Mouse (Mus musculus) midbrain, postnatal 0 days (tissue): Measurements from ENCODE around the gene Cib4. TPM values are rescaled to one million over a fixed set of nuclear protein-coding genes. Genes with fewer than 3 reads are reported as not detected.

ENCODE experiments used
- ATAC-seq: fragments of 200-750 bp; cut with Nextera tagmentation; 2 replicates; pipeline ENCODE4 v1.8.0; 2017; ENCODE audit warnings: moderate number of reproducible peaks, mild to moderate bottlenecking, moderate TSS enrichment, moderate library complexity; ENCODE audit not compliant: low FRiP score
- DNase-seq: peaks from one replicate; pipeline ENCODE4 v3.0.0-alpha.2; 2015; ENCODE audit warnings: low spot score
- H3K27ac ChIP-seq: fragments of 300-500 bp; sonication (generic); 2 replicates; pipeline ENCODE4 v1.5.1; 2014; ENCODE audit warnings: low read depth, mild to moderate bottlenecking, low read length, mixed read lengths
- H3K27me3 ChIP-seq: fragments of 300-500 bp; sonication (generic); 2 replicates; pipeline ENCODE4 v1.6.1; 2014; ENCODE audit warnings: low read length, control low read depth, mixed read lengths; ENCODE audit not compliant: insufficient read depth
- H3K36me3 ChIP-seq: fragments of 300-500 bp; sonication (generic); 2 replicates; pipeline ENCODE4 v1.6.1; 2014; ENCODE audit warnings: low read length, control low read depth, mixed read lengths; ENCODE audit not compliant: insufficient read depth
- H3K4me1 ChIP-seq: fragments of 300-500 bp; sonication (generic); 2 replicates; pipeline ENCODE4 v1.6.1; 2014; ENCODE audit warnings: mild to moderate bottlenecking, control low read depth, antibody characterized with exemption, low read length, mixed read lengths; ENCODE audit not compliant: insufficient read depth
- H3K4me2 ChIP-seq: fragments of 300-500 bp; sonication (generic); 2 replicates; pipeline ENCODE4 v1.6.1; 2014; ENCODE audit warnings: low read depth, mild to moderate bottlenecking, low read length, mixed read lengths; ENCODE audit not compliant: poor library complexity, severe bottlenecking
- H3K4me3 ChIP-seq: fragments of 300-500 bp; sonication (generic); 2 replicates; pipeline ENCODE4 v1.5.1; 2014; ENCODE audit warnings: low read depth, mild to moderate bottlenecking, low read length, moderate library complexity
- H3K9ac ChIP-seq: fragments of 300-500 bp; sonication (generic); replicated peaks from 2 replicates; pipeline ENCODE4 v1.6.1; 2014; ENCODE audit warnings: mild to moderate bottlenecking, low read length, moderate library complexity, mixed read lengths; ENCODE audit not compliant: poor library complexity, severe bottlenecking
- H3K9me3 ChIP-seq: fragments of 300-500 bp; sonication (generic); 2 replicates; pipeline ENCODE4 v1.6.1; 2016; ENCODE audit warnings: low read length, control low read depth
- CTCF ChIP-seq: IDR thresholded peaks from 2 replicates; pipeline ENCODE4 v1.5.1; 2016; ENCODE audit warnings: antibody characterized with exemption, mild to moderate bottlenecking
- WGBS: fragments of 180-500 bp; shearing (Covaris S2); extraction: QIAGEN DNeasy Blood & Tissue Kit; methylation state at CpG from one replicate; pipeline ENCODE4 v1.1.7; 2014; 5-methylcytosine and 5-hydroxymethylcytosine counted together
- polyA plus RNA-seq: library from polyadenylated mRNA; unstranded; fragments of >200 nt; fragmentation: Nextera tagmentation; extraction: Ambion mirVana; gene quantifications from 2 replicates; pipeline ENCODE4 v1.2.1, GENCODE M21; 2015
- total RNA-seq: library from RNA; depleted of rRNA; stranded (reverse); fragments of >200 nt; gene quantifications from 2 replicates; pipeline ENCODE4 v1.2.3, GENCODE M21; 2014; rRNA removed

Cib4 gene
- total and polyA plus RNA-seq, 2 experiments from 2014 or later: not detected

- Histone ChIP-seq H3K9me3 (no peaks in the 10 kb centered on the region), H3K9ac (no peak overlapping the region), H3K36me3 (no peaks in the 10 kb centered on the region), H3K4me1 (0 out of 2 replicates have a peak, but pooled peaks cover 2% of the 10 kb centered on the region), H3K4me3 (no peak overlapping the region), H3K27me3 (no peaks in the 10 kb centered on the region), H3K4me2 (no peak overlapping the region), H3K27ac (no peak overlapping the region)
- DNase-seq (no peak), ATAC-seq (no peak)
- TF ChIP-seq CTCF: no peak
- WGBS: 90% methylated on average over 8 of the region's 8 CpGs
Measured at GRCm38 (mm10) chr5:30440308-30440906, 105.2 kb downstream of the Cib4 start.

GRCm38 (mm10) chr5:30438931-30439330 lies 106.7 kb downstream of the Cib4 start:
- 43% methylated on average over 2 of the region's 2 CpGs for WGBS
- Histone ChIP-seq H3K36me3 (no peaks in the 10 kb centered on the region), H3K4me1 (no peaks in the 10 kb centered on the region), H3K27ac (no peak overlapping the region), H3K27me3 (no peaks in the 10 kb centered on the region), H3K4me3 (no peak overlapping the region), H3K9ac (no peak overlapping the region), H3K4me2 (no peak overlapping the region), H3K9me3 (no peaks in the 10 kb centered on the region)
- TF ChIP-seq CTCF: no peak
- ATAC-seq: no peak
- no peak for DNase-seq

Other genes with a start within 250 kb of the Cib4 start
- gene Otof, start 83.9 kb downstream of the Cib4 start, total RNA-seq: 6.1 and 9.9 TPM in 2 replicates
- 4.7 and 4.9 TPM in 2 replicates for gene Otof, start 83.9 kb downstream of the Cib4 start, polyA plus RNA-seq
- gene 1700001C02Rik, start 79.8 kb downstream of the Cib4 start, total RNA-seq: 1.4 and 1.6 TPM in 2 replicates
- gene 1700001C02Rik, start 79.8 kb downstream of the Cib4 start, polyA plus RNA-seq: 2.9 and 3.4 TPM in 2 replicates
- gene Kcnk3, start 42.3 kb upstream of the Cib4 start, total RNA-seq: 18.8 and 21.8 TPM in 2 replicates
- 12.2 and 12.3 TPM in 2 replicates for gene Kcnk3, start 42.3 kb upstream of the Cib4 start, polyA plus RNA-seq
- gene Slc35f6, start 102.1 kb upstream of the Cib4 start, total RNA-seq: 62.5 and 65.3 TPM in 2 replicates
- 25.1 and 30.9 TPM in 2 replicates for gene Slc35f6, start 102.1 kb upstream of the Cib4 start, polyA plus RNA-seq
- gene Cenpa, start 120.9 kb upstream of the Cib4 start, total RNA-seq: 8.9 and 9.4 TPM in 2 replicates
- gene Cenpa, start 120.9 kb upstream of the Cib4 start, polyA plus RNA-seq: 19.6 and 22.6 TPM in 2 replicates
- gene Dpysl5, start 165.7 kb upstream of the Cib4 start, total RNA-seq: 334 and 374 TPM in 2 replicates
- gene Dpysl5, start 165.7 kb upstream of the Cib4 start, polyA plus RNA-seq: 232 and 234 TPM in 2 replicates